Mouse (Mus musculus): ENCODE results near the gene Vmn2r1. TPM values are rescaled to one million over a fixed set of nuclear protein-coding genes. Genes with fewer than 3 reads are reported as not detected.

Gene Vmn2r1
- total RNA-seq (2021): 0.11 and 0.19 TPM in 2 replicates
- long read RNA-seq, experiment 1: 0 reads
- long read RNA-seq, experiment 2: 0 reads

- peak; percentile 5 for DNase-seq
Measured at GRCm38 (mm10) chr3:64081247-64081646, at the start of gene Vmn2r1. Vmn2r1 (plus strand) TSS chr3:64081547.

- DNase-seq: no peak
Measured at GRCm38 (mm10) chr3:64038136-64038841, 43.1 kb upstream of the Vmn2r1 start.

GRCm38 (mm10) chr3:64039818-64040784, 41.2 kb upstream of the Vmn2r1 start:
- DNase-seq: peak; percentile 92

GRCm38 (mm10) chr3:64112707-64113106, 31.4 kb downstream of the Vmn2r1 start:
- no peak for DNase-seq

GRCm38 (mm10) chr3:64113352-64114046, 32.2 kb downstream of the Vmn2r1 start:
- no peak for DNase-seq

- no peak for DNase-seq
Measured at GRCm38 (mm10) chr3:64141878-64142508, 60.6 kb downstream of the Vmn2r1 start, which contains the start of gene Vmn2r2. Vmn2r2 (minus strand) TSS chr3:64141928.

Other genes with a start within 250 kb of the Vmn2r1 start
- gene Plch1, start 182.1 kb upstream of the Vmn2r1 start, total RNA-seq (2021): 0.11 and 0.15 TPM in 2 replicates
- gene E130311K13Rik, start 152.1 kb upstream of the Vmn2r1 start, total RNA-seq (2021): 10.1 and 10.2 TPM in 2 replicates
- gene Slc33a1, start 116.8 kb upstream of the Vmn2r1 start, total RNA-seq (2021): 24.4 and 31.5 TPM in 2 replicates
- 28.3 and 31.4 TPM in 2 replicates for gene Gmps, start 105.4 kb upstream of the Vmn2r1 start, total RNA-seq (2021)
- not detected in 2 replicates for gene Vmn2r2, start 60.4 kb downstream of the Vmn2r1 start, total RNA-seq (2021)
- gene Vmn2r3, start 208.2 kb downstream of the Vmn2r1 start, total RNA-seq (2021): not detected in 2 replicates